Mouse (Mus musculus): ENCODE measurements around the gene Eme2. TPM values are rescaled to one million over a fixed set of nuclear protein-coding genes. Genes with fewer than 3 reads are reported as not detected.

The Eme2 gene
- polyA plus RNA-seq, 1 experiment: 55.3 TPM

- WGBS: 52% methylated on average over 7 of the region's 7 CpGs
- H3K27ac ChIP-seq (ENCODE audit: control insufficient read depth, insufficient read depth, low read length): no peak overlapping the region
- no peak overlapping the region for H3K4me3 ChIP-seq (ENCODE audit: control insufficient read depth, insufficient read depth, low read length)
- peaks cover 7% of the 10 kb centered on the region; the same call in 1 of the 2 replicates for H3K36me3 ChIP-seq (ENCODE audit: control insufficient read depth, insufficient read depth, low read length)
- peak; percentile 40 for DNase-seq
- TF ChIP-seq POLR2A (IDR thresholded peaks at IDR 0.05; ENCODE audit: control insufficient read depth, extremely low read depth, insufficient read depth, low read length, poor library complexity) (no peak), CTCF (IDR thresholded peaks at IDR 0.05; ENCODE audit: borderline replicate concordance, control insufficient read depth, extremely low read depth, insufficient read depth, low read length, poor library complexity) (peak; percentile 34; the same call in 1 of the 2 replicates)
- no peaks in the 10 kb centered on the region for H3K27me3 ChIP-seq (ENCODE audit: control insufficient read depth, insufficient read depth, low read length)
- H3K4me1 ChIP-seq (replicated peaks; ENCODE audit: control insufficient read depth, insufficient read depth, low read length): peaks cover 7% of the 10 kb centered on the region
Measured at GRCm38 (mm10) chr17:24881738-24882440, 13.0 kb downstream of the Eme2 start.

DNA sequence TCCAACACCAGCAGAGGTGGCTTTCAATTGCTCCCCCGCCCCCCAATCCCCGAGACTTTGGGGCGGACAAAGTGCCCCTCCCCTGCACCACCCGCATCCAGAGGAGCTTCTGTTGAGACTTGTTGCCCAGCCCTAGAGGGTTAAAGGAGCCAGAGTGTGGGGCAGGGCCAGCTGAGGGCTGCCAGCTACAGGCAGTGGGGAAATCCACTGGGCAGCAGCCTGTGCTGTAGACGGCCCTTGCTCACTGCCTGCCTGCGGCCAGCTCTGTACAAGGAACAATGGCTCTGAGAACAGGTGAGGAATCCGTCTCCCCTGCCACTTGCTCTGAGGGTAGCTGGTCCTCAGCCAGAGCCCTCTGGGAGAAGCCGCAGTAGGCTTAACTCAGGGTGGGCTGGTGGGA, 16.4 kb downstream of the Eme2 start:
- H3K27me3 ChIP-seq (ENCODE audit: control insufficient read depth, insufficient read depth, low read length): no peaks in the 10 kb centered on the region
- no peak for DNase-seq
- TF ChIP-seq POLR2A (IDR thresholded peaks at IDR 0.05; ENCODE audit: control insufficient read depth, extremely low read depth, insufficient read depth, low read length, poor library complexity) (no peak), CTCF (IDR thresholded peaks at IDR 0.05; ENCODE audit: borderline replicate concordance, control insufficient read depth, extremely low read depth, insufficient read depth, low read length, poor library complexity) (no peak)
- H3K4me3 ChIP-seq (ENCODE audit: control insufficient read depth, insufficient read depth, low read length): no peak overlapping the region
- H3K4me1 ChIP-seq (replicated peaks; ENCODE audit: control insufficient read depth, insufficient read depth, low read length): no peaks in the 10 kb centered on the region; the same call in 1 of the 2 replicates
- H3K27ac ChIP-seq (ENCODE audit: control insufficient read depth, insufficient read depth, low read length): no peak overlapping the region
- peaks cover 7% of the 10 kb centered on the region; the same call in 1 of the 2 replicates for H3K36me3 ChIP-seq (ENCODE audit: control insufficient read depth, insufficient read depth, low read length)
- 84% methylated on average over 8 of the region's 8 CpGs for WGBS

- peaks cover 6% of the 10 kb centered on the region; the same call in 1 of the 2 replicates for H3K36me3 ChIP-seq (ENCODE audit: control insufficient read depth, insufficient read depth, low read length)
- H3K4me1 ChIP-seq (replicated peaks; ENCODE audit: control insufficient read depth, insufficient read depth, low read length): no peaks in the 10 kb centered on the region; the same call in 1 of the 2 replicates
- DNase-seq: peak; percentile 48
- H3K27ac ChIP-seq (ENCODE audit: control insufficient read depth, insufficient read depth, low read length): no peak overlapping the region
- no peaks in the 10 kb centered on the region for H3K27me3 ChIP-seq (ENCODE audit: control insufficient read depth, insufficient read depth, low read length)
- WGBS: 67% methylated on average over 5 of the region's 5 CpGs
- TF ChIP-seq CTCF (IDR thresholded peaks at IDR 0.05; ENCODE audit: borderline replicate concordance, control insufficient read depth, extremely low read depth, insufficient read depth, low read length, poor library complexity) (no peak), POLR2A (IDR thresholded peaks at IDR 0.05; ENCODE audit: control insufficient read depth, extremely low read depth, insufficient read depth, low read length, poor library complexity) (no peak)
- no peak overlapping the region for H3K4me3 ChIP-seq (ENCODE audit: control insufficient read depth, insufficient read depth, low read length)
Measured at GRCm38 (mm10) chr17:24878117-24878397, 16.8 kb downstream of the Eme2 start.

- 80% methylated on average over 10 of the region's 10 CpGs for WGBS
- H3K4me1 ChIP-seq (replicated peaks; ENCODE audit: control insufficient read depth, insufficient read depth, low read length): no peaks in the 10 kb centered on the region; the same call in 1 of the 2 replicates
- H3K27ac ChIP-seq (ENCODE audit: control insufficient read depth, insufficient read depth, low read length): no peak overlapping the region
- no peak overlapping the region for H3K4me3 ChIP-seq (ENCODE audit: control insufficient read depth, insufficient read depth, low read length)
- H3K36me3 ChIP-seq (ENCODE audit: control insufficient read depth, insufficient read depth, low read length): peaks cover under 1% of the 10 kb centered on the region; the same call in 1 of the 2 replicates
- TF ChIP-seq CTCF (IDR thresholded peaks at IDR 0.05; ENCODE audit: borderline replicate concordance, control insufficient read depth, extremely low read depth, insufficient read depth, low read length, poor library complexity): no peak
- no peak for TF ChIP-seq POLR2A (IDR thresholded peaks at IDR 0.05; ENCODE audit: control insufficient read depth, extremely low read depth, insufficient read depth, low read length, poor library complexity)
- no peaks in the 10 kb centered on the region for H3K27me3 ChIP-seq (ENCODE audit: control insufficient read depth, insufficient read depth, low read length)
- no peak for DNase-seq
Measured at GRCm38 (mm10) chr17:24877336-24878116, 17.4 kb downstream of the Eme2 start.

- no peak for DNase-seq
- H3K4me3 ChIP-seq (ENCODE audit: control insufficient read depth, insufficient read depth, low read length): no peak overlapping the region
- H3K36me3 ChIP-seq (ENCODE audit: control insufficient read depth, insufficient read depth, low read length): no peaks in the 10 kb centered on the region
- H3K27ac ChIP-seq (ENCODE audit: control insufficient read depth, insufficient read depth, low read length): no peak overlapping the region
- H3K27me3 ChIP-seq (ENCODE audit: control insufficient read depth, insufficient read depth, low read length): no peaks in the 10 kb centered on the region
- 92% methylated on average over 8 of the region's 8 CpGs for WGBS
- H3K4me1 ChIP-seq (replicated peaks; ENCODE audit: control insufficient read depth, insufficient read depth, low read length): no peaks in the 10 kb centered on the region; the same call in 1 of the 2 replicates
- TF ChIP-seq POLR2A (IDR thresholded peaks at IDR 0.05; ENCODE audit: control insufficient read depth, extremely low read depth, insufficient read depth, low read length, poor library complexity) (no peak), CTCF (IDR thresholded peaks at IDR 0.05; ENCODE audit: borderline replicate concordance, control insufficient read depth, extremely low read depth, insufficient read depth, low read length, poor library complexity) (no peak)
Measured at GRCm38 (mm10) chr17:24874989-24875388, 19.9 kb downstream of the Eme2 start.

- H3K27ac ChIP-seq (ENCODE audit: control insufficient read depth, insufficient read depth, low read length): no peak overlapping the region
- H3K27me3 ChIP-seq (ENCODE audit: control insufficient read depth, insufficient read depth, low read length): no peaks in the 10 kb centered on the region
- no peak for TF ChIP-seq POLR2A (IDR thresholded peaks at IDR 0.05; ENCODE audit: control insufficient read depth, extremely low read depth, insufficient read depth, low read length, poor library complexity)
- TF ChIP-seq CTCF (IDR thresholded peaks at IDR 0.05; ENCODE audit: borderline replicate concordance, control insufficient read depth, extremely low read depth, insufficient read depth, low read length, poor library complexity): no peak
- no peak for DNase-seq
- H3K4me3 ChIP-seq (ENCODE audit: control insufficient read depth, insufficient read depth, low read length): no peak overlapping the region
- 48% methylated on average over 1 of the region's 1 CpGs for WGBS
- no peaks in the 10 kb centered on the region for H3K36me3 ChIP-seq (ENCODE audit: control insufficient read depth, insufficient read depth, low read length)
- no peaks in the 10 kb centered on the region; the same call in 1 of the 2 replicates for H3K4me1 ChIP-seq (replicated peaks; ENCODE audit: control insufficient read depth, insufficient read depth, low read length)
Measured at GRCm38 (mm10) chr17:24874405-24874745, 20.5 kb downstream of the Eme2 start.

Data from thymus, adult 2 months (tissue).